Mouse (Mus musculus) left cerebral cortex, adult 2 months (tissue): Measurements from ENCODE around the gene Gdap1l1. TPM values are rescaled to one million over a fixed set of nuclear protein-coding genes. Genes with fewer than 3 reads are reported as not detected.
A peak's percentile ranks its signal among the peaks of the same experiment; 100 is the strongest.

Experiments used
- DNase-seq, 2 experiments: peaks; one replicate each; pipeline ENCODE4 v3.0.0; 2021 to 2022; ENCODE audit warnings: low spot score in 2 of 2, mixed read lengths in 1 of 2; ENCODE audit errors: extremely low spot score in 1 of 2
- H3K27ac ChIP-seq: fragments of 200-600 bp; 2 replicates; pipeline ENCODE4 v1.8.1; 2022
- H3K4me3 ChIP-seq: fragments of 200-600 bp; 2 replicates; pipeline ENCODE4 v1.8.1; 2022
- CTCF ChIP-seq: fragments of 200-600 bp; IDR thresholded peaks from 2 replicates; pipeline ENCODE4 v1.8.1; 2022; ENCODE audit warnings: antibody characterized with exemption, mild to moderate bottlenecking, moderate library complexity
- intact Hi-C: fragments of 180-260 bp; cut with DNase I; formaldehyde crosslinking; loops from one replicate; pipeline ENCODE4 v1.15.1; 2025
- total RNA-seq, 2 experiments: library from RNA; stranded (reverse); gene quantifications; 2 replicates each; pipeline ENCODE4 v1.2.3; 2021

The Gdap1l1 gene
- total RNA-seq, 2 experiments from 2014 or later, result 67.7 to 70.7 TPM

DNA sequence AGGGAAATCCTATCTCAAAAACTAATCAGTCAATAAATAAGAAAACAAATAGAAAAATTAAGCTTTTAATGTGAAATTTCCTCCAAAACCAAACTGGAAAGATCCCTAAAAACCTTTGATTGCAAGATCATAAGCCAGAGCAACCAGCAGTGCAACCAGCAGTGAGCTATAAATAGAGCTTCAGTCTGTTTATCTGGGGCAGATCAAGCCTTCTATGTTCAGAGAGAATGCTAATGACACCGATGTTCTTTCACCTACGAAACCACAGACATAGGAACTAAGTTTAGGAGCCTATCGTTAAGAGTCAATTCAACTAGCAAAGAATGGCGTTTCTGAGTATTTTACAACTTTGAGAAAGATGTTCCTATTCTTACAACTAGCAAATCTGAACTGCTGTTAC, 26.4 kb upstream of the Gdap1l1 start:
- no peak for TF ChIP-seq CTCF
- Histone ChIP-seq H3K27ac (peak overlapping the region; percentile 7; the same call in 1 of the 2 replicates), H3K4me3 (no peak overlapping the region)
- DNase-seq, result no peak
- intact Hi-C loops, result no loop called here

DNA sequence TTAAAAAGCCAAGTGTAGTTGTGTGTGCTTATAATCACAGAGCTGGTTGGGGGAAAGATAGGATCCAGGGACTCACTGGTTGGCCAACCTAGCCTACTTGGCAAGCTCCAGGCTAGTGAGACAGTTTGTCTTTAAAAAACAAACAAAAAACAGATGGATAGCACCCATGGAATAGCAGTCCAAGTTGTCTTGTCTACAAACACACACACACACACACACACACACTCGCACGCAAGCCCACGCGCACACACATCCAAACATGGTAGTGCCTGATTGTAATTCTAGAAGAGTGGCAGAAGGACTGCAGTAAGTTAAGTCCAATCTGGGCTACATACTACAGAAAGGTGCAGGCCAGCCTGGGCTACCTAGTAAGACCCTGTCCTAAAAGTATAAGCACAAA, 25.9 kb upstream of the Gdap1l1 start:
- peak overlapping the region; percentile 7; the same call in 1 of the 2 replicates for H3K27ac ChIP-seq
- no peak for TF ChIP-seq CTCF
- intact Hi-C loops, result no loop called here
- H3K4me3 ChIP-seq, result no peak overlapping the region
- no peak for DNase-seq

DNA sequence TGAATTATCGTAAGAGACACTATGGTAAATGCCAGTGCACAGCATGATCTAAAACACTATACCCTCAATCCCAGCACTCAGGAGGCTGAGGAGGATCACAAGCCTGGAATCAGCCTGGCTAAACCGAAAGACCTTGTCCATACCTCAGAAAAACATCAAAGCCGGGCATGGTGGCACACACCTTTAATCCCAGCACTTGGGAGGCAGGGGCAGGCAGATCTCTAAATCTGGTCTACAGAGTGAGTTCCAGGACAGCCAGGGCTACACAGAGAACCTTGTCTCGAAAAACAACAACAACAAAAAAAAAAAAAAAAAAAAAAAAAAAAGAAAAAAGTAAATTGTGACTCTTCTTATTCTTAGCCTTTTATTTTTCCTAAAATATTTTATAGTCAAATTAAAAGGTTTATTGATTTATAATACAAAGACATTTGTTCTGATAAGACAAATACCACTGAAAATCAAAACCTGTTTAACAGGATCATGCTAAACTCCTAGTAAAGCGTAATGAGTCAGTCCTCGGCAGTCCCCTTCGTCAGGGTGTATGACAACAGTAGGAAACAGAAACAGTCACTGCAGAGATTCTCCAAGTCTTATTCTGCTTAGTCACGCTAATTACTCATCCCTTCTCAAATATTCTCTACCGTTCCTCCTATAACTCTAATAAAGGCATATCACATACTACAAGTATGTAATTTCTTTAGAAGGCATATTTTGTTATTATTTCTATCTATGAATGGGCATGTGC, 25.3 kb upstream of the Gdap1l1 start:
- no peak for TF ChIP-seq CTCF
- Histone ChIP-seq H3K4me3 (no peak overlapping the region), H3K27ac (no peak overlapping the region)
- DNase-seq, result no peak
- intact Hi-C loops, result no loop called here

DNA sequence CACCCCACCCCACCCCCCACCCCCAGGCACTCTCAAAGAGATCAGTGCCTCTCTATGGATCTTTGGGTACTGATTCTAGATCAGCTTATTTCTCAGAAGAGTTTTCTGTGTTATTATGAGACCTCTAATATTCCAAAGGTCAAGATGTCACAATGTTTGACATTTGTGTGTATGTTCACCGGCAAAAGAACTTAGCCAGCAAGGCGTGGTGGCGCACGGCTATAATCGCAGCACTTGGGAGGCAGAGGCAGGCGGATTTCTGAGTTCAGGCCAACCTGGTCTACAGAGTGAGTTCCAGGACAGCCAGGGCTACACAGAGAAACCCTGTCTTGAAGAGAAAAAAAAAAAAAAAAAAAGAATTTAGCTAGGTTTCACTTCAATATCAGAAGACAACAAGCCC, 21.2 kb upstream of the Gdap1l1 start:
- DNase-seq, result no peak
- Histone ChIP-seq H3K27ac (no peak overlapping the region), H3K4me3 (no peak overlapping the region)
- no peak for TF ChIP-seq CTCF
- intact Hi-C loops, result no loop called here

DNA sequence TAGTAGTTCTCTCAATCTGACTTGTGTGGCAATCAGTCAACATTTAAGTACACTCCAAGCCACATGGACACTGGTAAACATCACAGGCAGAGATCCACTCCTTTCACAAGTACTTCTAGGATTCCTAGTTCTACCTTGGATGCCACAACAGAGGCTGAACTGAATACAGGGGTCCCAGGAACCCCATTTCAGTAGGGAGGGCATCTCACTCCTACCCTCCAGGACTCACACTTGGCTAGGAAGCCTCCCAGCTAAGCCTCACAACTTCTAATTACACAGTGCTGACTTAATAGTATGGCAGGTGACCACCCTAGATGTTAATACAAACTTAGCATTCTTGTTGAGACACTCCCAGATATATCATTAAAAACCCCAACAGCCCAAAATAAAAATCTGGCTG, 20.4 kb upstream of the Gdap1l1 start:
- no peak for DNase-seq
- Histone ChIP-seq H3K4me3 (peak overlapping the region; percentile 83; the same call in 1 of the 2 replicates), H3K27ac (no peak overlapping the region)
- TF ChIP-seq CTCF, result no peak
- intact Hi-C loops, result no loop called here

DNA sequence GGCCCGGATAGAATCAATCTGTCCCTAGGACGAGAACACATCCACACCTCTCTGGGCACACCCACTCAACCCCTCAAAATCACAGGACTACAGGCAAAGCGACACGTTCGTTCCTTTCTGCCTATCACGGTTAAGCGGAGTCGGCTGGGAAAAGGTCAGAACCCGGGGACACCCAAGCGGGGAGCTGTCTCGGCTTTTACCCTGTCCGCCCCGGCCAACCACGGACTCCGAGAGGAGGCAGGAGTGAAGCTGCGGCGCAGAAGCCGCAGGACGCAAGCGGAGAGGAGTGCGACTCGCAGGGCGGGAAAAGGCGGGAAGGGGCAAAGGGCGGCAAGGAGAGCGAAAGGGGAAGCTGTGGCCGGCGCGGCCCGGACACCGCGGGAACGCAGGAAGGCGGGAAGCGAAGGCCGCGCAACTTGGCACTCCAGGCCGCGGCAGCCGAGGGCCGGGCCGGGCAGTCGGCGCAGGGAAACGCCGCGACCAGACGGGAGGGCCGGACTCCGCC, 19.4 kb upstream of the Gdap1l1 start:
- Histone ChIP-seq H3K27ac (peak overlapping the region; percentile 66), H3K4me3 (peak overlapping the region; percentile 83)
- intact Hi-C loops, result loop anchor here (1.0 kb wide), 2 partner anchors 18 to 53 kb away; partner anchors contain the start of gene Fitm2
- DNase-seq, result no peak
- no peak for TF ChIP-seq CTCF

DNA sequence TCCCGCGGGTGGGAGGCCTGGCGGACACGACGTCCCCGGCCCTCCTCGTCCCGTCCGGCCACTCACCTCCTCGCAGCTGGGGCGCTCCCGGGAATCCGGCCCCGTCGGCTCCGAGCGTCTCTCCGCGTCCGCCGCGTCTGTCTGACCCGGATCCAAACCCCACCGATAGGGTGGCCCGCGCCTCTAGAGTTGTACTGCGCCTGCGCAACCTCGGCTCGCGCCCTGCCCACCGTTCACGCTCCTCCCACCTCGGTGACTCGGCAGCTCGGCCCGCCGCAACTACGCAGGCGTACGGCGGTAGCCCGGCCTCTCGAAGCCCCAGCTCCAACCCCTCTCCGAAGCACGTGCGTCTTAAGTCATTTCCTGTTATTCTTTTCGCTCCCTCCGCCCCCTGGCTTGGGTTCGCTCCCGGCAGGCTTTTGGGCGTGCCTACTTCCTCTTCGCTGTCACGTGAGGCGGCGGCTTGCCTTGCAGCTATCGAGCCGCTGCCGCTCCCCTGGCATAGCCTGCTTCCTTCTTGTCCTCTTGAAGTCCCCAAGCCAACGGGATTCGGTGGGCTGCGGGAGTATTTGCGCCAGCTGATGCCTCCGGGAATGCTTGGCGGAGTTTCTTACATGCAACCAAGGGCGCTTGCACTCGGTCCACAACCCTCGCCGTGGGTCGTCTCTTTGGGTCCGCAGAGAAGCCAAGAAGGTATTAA, 18.8 kb upstream of the Gdap1l1 start:
- H3K27ac ChIP-seq, result peak overlapping the region; percentile 89
- peak; percentile 53 for TF ChIP-seq CTCF
- peak; percentile 99 for DNase-seq
- intact Hi-C loops, result loop anchor here (1.0 kb wide), 2 partner anchors 18 to 53 kb away; partner anchors contain the start of gene Fitm2
- H3K4me3 ChIP-seq, result peak overlapping the region; percentile 83

DNA sequence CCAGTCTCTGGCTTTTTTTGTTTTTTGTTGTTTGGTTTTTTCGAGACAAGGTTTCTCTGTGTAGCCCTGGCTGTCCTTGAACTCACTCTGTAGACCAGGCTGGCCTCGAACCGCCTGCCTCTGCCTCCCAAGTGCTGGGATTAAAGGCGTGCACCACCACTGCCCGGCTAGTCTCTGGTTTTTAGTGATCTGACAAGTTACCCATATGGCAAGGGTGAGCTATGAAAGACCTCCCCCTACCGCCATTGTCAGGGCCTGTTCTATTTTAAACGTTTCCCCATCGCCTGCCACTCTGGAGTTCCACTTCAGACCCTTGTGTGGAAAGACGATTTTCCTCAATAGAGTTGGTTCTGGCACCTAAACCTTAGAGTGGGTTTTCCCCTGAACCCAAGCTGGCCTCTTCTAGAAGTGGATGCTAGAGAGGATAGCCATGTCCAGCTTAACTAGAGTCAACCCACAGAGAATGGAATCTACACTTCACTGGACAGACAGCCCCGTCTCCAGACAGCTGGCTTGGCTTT, 17.9 kb upstream of the Gdap1l1 start:
- intact Hi-C loops, result no loop called here
- Histone ChIP-seq H3K27ac (peak overlapping the region; percentile 89; the same call in 1 of the 2 replicates), H3K4me3 (peak overlapping the region; percentile 65)
- TF ChIP-seq CTCF, result no peak
- no peak for DNase-seq

DNA sequence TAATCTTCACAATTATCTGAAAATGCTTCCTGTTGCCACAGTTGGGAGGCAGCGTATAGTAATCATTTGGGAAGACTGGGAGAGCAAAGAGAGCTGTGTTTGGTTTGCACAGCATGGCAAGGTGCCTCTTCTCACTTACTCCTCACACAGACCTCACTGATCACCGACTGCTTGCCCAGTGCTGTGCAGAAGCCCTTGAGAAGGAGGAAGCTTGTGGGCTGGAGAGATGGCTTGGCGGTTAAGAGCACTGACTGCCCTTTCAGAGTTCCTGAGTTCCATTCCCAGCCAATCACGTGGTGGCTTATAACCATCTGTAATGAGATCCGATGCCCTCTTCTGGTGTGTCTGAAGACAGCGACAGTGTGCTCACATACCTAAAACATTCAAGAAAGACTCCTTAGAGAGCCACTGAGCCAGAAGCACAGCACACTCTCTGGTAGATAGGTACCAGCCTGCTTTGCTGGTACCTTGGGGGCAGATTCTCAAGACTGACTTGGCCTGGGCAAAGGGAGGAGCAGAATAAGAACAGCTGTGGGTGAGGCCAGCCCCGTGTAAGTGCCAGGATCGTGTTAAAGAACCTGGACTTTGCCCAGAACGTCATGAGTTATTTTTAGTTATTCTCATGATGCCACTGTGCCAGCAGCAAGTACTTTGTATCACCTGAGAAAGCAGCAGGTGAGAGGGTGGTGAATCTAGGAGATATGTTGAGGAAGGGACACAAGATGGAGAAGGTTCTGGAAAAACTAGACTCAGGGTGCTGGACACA, 15.2 kb upstream of the Gdap1l1 start:
- no peak for DNase-seq
- intact Hi-C loops, result no loop called here
- no peak; the same call in 1 of the 2 replicates for TF ChIP-seq CTCF
- Histone ChIP-seq H3K4me3 (no peak overlapping the region), H3K27ac (no peak overlapping the region)

DNA sequence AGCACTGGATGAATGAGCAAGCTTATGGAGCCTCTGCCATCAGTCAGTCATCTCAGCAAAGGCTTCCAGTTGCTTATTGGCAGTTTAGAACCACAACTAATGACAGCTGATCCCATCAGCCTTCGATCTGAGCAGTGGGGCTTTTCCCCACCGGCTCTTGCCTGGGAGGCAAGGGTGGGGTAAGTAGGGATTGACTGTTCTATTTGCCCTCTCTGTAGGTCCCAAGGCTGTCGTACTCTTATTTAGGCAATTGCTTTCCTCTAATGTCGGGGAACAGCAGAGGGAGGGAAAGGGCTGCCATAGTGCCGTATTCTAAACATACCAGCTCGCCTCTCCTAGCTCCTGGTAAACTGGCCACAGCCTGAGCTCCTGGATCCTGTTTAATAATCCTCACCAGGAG, 13.7 kb upstream of the Gdap1l1 start, which contains the start of gene Oser1:
Gene Oser1, minus strand, starts transcription at position 101 of the 400 bp plus-strand sequence.
- intact Hi-C loops, result no loop called here
- no peak for TF ChIP-seq CTCF
- no peak for DNase-seq
- Histone ChIP-seq H3K4me3 (no peak within 1 kb of the TSS), H3K27ac (no peak within 1 kb of the TSS)

DNA sequence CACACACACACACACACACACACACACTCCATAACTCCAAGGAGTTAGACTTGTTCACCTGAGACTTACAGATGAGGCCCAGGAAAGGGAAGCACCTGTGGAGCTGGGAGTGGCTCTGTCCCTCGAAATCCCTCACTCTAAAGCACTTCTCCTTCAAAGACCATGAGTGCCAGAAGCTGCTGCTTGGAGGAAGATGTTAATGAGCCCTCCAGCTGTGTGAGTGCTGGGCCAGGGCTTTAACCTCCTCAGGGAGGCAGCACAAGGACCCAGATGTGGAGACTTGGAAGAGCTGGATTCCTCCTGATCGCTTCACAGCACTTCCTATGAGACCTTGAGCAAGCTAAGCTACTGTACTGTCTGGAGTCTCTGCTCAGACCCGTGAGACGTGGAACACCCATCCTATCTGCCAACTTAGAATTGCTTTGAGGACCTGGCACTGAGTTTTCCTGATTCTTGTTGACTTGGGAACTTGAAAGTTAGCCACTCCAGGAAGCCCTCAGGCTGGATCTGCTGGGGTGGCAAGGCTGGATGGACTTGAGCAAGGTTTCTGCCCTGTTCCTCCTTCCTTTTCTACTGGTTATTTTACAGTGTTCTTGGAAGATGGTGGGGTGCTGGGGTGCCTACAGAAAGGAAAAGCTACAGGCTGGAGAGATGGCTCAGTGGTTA, 9.8 kb upstream of the Gdap1l1 start:
- Histone ChIP-seq H3K4me3 (no peak overlapping the region), H3K27ac (no peak overlapping the region)
- TF ChIP-seq CTCF, result no peak
- DNase-seq, result no peak
- intact Hi-C loops, result no loop called here
